Comparison of ENCODE assay signal across 9 mouse cellular contexts in the genomic region with DNA sequence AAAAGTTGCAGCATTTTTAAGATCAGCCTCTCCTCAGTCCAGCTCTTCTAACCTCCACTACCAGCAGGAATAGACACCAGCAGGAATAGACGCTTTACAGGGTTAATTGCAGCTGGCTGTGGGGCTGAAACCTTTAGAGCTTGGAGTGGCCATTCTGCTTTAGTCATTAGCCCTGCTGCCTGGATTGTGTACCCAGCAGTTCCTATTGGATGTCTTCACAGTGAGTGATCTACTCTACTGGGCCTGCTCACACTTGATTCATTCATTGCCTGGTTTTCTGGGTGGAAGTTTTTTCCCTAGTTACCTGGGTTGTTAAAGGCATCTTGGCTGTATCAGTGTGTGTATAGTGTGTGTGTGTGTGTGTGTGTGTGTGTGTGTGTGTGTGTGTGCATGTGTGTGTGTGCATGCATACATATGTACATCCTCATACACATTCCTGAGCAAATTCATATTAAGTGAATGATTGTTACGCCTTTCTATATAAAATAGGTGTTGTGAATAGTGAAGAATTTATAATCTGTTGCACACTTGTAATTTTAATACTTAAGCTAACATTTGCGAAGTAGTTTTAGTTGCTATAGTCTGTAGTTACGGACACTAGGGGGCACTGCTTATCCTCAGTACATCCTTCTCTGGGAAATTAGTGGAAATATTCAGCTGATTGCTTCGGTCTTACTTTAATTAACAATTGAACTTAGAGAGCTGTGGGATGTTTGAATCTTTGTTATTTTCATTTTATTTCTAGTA. TPM values are rescaled to one million over a fixed set of nuclear protein-coding genes. Genes with fewer than 3 reads are reported as not detected.
DNase-seq lines count a peak whose midpoint lies in the region; ATAC-seq lines count a peak whose summit lies in the region.
"Had no signal": no experiment of that assay in that cellular context is flagged by ENCODE, and none has a peak within 500 bp of the region (broad histone marks: within the 10 kb centered on the region; RNA-seq: fewer than 3 reads in every experiment).

No protein-coding gene starts in this region.

- H3K4me1 ChIP-seq in forebrain, embryonic 13.5 days = peaks cover 13% of the 10 kb centered on the region
- peaks cover 24% of the 10 kb centered on the region for H3K4me1 ChIP-seq in midbrain, embryonic 10.5 days

- no peaks in the 10 kb centered on the region for H3K9me3 ChIP-seq in forebrain, embryonic 13.5 days (replicated peaks)
- H3K9me3 ChIP-seq in midbrain, embryonic 10.5 days (replicated peaks) = no peaks in the 10 kb centered on the region

- H3K4me3 ChIP-seq in forebrain, embryonic 13.5 days = no peak overlapping the region
- H3K4me3 ChIP-seq in midbrain, embryonic 10.5 days = no peak overlapping the region

- peak; percentile 13 to 86 for DNase-seq in adrenal gland, adult (ENCODE audit: inconsistent age in 2 of 2, low spot score in 1 of 2)
- DNase-seq in adrenal gland, postnatal 25 days = no peak
- peak; percentile 19 for DNase-seq in thymus, postnatal 4 days
- no peak for DNase-seq in thymus, adult 18-20 months
- DNase-seq in kidney, postnatal 36 days = peak; percentile 40 to 72
- no peak for DNase-seq in midbrain, embryonic 10.5 days (ENCODE audit: low spot score)

- no peak overlapping the region for H3K9ac ChIP-seq in forebrain, embryonic 13.5 days

- no peaks in the 10 kb centered on the region for H3K36me3 ChIP-seq in forebrain, embryonic 13.5 days (ENCODE audit: poor library complexity, severe bottlenecking)
- H3K36me3 ChIP-seq in midbrain, embryonic 10.5 days = no peaks in the 10 kb centered on the region

- H3K27me3 ChIP-seq in forebrain, embryonic 13.5 days = no peaks in the 10 kb centered on the region
- H3K27me3 ChIP-seq in midbrain, embryonic 10.5 days (ENCODE audit: low read depth, poor library complexity, severe bottlenecking) = no peaks in the 10 kb centered on the region

- H3K4me2 ChIP-seq in forebrain, embryonic 13.5 days = no peak overlapping the region

- peak overlapping the region; percentile 75 for H3K27ac ChIP-seq in forebrain, embryonic 13.5 days
- peak overlapping the region; percentile 50 for H3K27ac ChIP-seq in midbrain, embryonic 10.5 days (replicated peaks)
- H3K27ac ChIP-seq: macrophage had no signal

- peak; percentile 83 for ATAC-seq in forebrain, embryonic 13.5 days
- no peak for ATAC-seq in megakaryocyte-erythroid progenitor cell, adult 5-6 weeks (replicated peaks; ENCODE audit: low FRiP score, low TSS enrichment, poor library complexity, severe bottlenecking)

- WGBS in forebrain, embryonic 13.5 days = 18% methylated on average over 5 of the region's 5 CpGs
- WGBS in midbrain, embryonic 10.5 days = 32% methylated on average over 5 of the region's 5 CpGs

RNA-seq across cellular contexts. Expression of gene Pou5f2, which starts 42.4 kb away (rescaled TPM):
- total RNA-seq in adrenal gland, postnatal 25 days (2021) = 2.2 and 2.5 TPM in 2 replicates
- 2.1 and 2.4 TPM in 2 replicates for polyA plus RNA-seq in forebrain, embryonic 13.5 days (2015; fragmentation: Nextera tagmentation; extraction: Ambion mirVana)
- polyA plus RNA-seq in midbrain, embryonic 10.5 days (2016; fragmentation: Nextera tagmentation; extraction: Ambion mirVana) = 1.1 and 1.4 TPM in 2 replicates
- total RNA-seq in megakaryocyte-erythroid progenitor cell, adult 5-6 weeks (2014; fragmentation: Nextera tagmentation) = 8.6 and 11.5 TPM in 2 replicates
- total RNA-seq in megakaryocyte-erythroid progenitor cell, adult 5-6 weeks (2017) = 0.70 TPM in 1 of 2 replicates, not detected in the other
- polyA plus RNA-seq: macrophage had no signal

Comparison
In these comparisons a context has a peak if more than half of its experiments do, and no peak if none do; other contexts are left out.
1. DNase-seq: peak in adrenal gland, adult (2 of 2), thymus, postnatal 4 days (single experiment) and kidney, postnatal 36 days (2 of 2); none in adrenal gland, postnatal 25 days (single experiment), thymus, adult 18-20 months (0 of 2) and midbrain, embryonic 10.5 days (single experiment).